Mouse (Mus musculus) embryo, embryonic 10 days (tissue): ENCODE results near the gene Ift172.
A peak's percentile ranks its signal among the peaks of the same experiment; 100 is the strongest.

Experiments
- DNase-seq: peaks from one replicate; pipeline ENCODE4 v3.0.0-alpha.2; 2015; ENCODE audit warnings: low spot score

The Ift172 gene

DNA sequence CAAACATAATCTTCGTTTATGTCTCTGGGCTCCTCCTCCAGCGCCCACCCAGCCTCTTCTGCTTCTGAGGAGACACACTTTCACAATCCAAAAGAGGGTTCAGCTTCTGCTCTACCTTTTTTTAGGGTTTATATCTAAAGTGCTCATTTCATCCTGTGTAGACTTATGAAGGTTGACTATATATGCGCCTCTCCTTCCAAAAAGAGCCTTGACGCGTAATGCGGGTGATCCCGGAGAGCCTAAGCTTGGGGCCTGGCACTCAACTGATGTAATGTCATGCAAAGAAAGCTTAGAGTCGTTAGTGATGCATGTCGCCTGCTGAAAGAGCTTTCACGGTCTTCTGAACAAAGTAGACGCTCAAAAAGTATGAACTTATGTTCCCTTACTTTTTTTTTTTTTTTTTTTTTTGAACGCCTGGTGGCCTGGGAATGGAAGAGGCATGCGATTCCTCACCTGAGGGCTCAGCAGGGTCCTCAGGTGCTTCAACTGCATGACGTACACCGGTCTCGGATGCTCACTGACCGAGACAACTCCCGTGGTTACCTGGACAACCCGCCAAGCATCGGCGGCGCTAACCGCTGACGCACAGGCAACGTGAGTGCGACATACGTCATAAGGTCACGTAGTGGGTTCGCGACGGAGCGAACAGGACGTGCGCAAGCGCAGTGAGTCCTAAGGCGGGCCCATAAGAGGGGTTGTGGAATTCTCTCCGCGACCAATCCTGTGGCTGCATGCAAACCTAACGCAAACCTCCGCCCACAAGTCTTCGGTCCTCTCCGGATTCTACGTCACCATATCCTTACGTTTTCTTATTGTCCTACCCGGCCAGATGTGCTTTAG lies at the start of gene Ift172:
Gene Ift172, minus strand, starts transcription at position 596 of the 840 bp plus-strand sequence.
- DNase-seq: peak; percentile 100

DNA sequence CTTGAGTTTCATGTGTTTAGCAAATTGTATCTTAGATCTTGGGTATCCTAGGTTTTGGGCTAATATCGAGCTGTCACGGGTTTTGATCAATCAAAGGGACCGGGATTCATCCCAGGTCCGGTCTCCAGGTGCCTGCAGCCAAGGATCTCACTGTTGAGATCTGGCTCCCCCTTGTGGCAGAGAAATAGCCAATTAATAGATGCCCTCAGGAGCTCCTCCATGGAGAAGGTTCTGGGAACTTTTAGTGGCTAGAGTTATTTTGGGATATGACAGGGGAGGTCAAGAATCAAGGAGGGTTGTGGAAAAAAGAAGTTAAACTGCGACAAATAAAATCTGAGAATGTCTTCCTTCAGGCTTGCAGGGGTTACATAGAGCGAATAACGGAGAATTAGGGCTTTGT lies 37.3 kb upstream of the Ift172 start:
- DNase-seq: peak; percentile 84

DNA sequence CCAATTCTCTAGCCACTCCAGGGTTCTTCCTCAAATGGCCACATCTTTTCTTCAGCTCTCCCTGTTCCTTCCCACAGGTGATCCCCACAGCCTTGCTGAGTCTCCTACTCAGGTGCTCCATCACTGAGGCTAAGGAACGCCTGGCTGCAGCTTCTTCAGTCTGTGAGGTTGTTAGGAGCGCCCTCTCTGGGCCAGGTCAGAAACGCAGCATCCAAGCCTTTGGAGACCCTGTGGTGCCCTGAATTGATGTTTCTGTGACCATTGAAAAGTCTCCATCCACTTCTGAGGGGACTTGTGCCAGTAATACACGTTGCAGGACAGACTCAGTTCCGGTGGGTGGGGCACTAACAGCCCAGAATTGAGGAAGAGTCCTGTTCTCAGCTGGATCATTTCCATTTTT lies 35.9 kb upstream of the Ift172 start:
- peak; percentile 31 for DNase-seq

DNA sequence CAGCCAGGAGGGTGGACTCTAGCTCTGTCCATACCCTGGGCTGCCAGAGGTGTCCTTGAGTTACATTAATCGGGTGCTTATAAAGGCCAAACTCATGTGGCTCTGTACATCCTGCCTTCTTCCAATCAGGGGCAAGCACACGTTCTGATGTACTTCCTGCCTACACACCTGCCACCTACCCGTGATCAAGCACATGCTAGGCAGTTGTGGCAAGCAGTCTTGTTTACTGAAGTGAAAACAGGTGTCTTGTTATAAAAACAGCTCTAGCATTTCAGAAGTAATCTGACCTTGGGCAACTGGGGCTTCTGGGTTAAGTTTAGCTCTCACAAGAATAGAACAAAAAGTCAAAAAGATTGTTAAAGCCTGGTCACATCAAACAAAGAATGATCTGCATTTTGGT lies 33.2 kb upstream of the Ift172 start:
- DNase-seq: no peak

DNA sequence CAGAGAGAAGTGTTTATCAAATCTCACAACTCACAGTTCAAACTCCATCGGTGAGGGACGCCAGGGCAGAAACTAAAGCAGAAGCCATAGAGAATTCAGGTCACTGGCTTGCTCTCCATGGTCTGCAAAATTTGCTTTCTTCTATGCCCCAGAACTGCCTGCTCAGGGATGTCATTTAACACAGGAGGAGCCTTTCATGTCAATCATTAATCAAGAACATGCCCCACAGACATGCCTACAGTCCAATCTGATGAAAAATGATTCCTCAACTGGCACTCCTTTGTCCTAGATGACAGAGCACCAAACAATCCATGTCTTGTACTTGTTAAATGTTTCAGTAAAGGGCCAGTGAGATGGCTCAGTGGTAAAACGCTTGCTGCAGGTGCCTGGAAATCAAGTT lies 31.9 kb upstream of the Ift172 start:
- DNase-seq: no peak

DNA sequence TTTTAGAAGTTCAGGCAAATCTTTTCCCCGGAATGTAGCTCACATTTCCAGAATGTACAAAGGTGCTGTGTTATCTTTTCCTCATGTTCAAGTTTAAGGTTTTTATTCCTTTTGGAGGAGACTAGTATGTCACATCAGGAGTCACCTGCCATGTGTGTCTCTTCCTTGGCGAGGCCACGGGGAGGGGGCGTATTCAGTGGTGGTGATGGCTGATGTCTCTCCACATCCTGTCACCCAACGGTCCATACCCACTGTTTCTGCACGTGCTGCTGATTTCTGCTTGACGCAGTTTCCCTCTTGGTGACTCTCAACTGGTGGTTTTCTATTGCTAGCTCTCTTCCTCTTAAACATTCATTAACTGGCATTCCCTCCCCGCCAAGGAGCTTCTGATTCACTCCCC lies 21.9 kb upstream of the Ift172 start:
- DNase-seq: no peak

DNA sequence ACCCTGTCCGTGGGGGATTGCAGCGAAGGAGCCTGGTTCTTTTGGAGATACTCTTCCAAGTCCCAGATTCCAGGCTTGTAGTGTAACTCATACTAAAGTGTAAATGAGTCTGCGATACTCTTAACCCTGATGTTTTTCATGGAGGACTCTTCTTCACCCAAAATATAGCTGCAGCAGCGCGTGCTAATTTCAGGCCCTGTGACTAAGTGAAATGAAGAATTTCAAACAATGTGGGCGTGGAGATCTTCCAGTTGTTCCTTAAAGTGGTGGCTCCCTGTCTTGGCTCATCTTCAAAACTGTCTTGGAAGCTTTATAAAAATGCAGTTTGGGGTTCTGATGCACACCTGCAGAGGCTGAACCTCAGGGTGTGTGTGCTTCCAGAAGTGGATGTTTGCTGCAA lies 12.2 kb upstream of the Ift172 start:
- DNase-seq: no peak

DNA sequence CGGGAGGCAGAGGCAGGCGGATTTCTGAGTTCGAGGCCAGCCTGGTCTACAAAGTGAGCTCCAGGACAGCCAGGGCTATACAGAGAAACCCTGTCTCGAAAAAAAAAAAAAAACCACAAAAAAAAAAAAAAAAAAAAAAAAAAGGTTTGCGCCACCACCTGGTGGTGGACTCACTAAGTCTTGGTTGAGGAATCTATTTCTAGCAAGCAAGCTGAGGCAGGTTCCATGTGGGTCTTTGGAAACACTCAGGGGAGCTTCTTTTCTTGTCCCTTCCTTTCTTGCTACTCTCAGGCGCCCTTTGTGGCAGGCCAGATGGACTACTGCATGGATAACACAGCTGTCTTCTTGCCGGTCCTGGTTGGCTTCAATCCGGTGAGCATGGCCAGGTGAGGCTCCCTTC lies 10.9 kb upstream of the Ift172 start:
- no peak for DNase-seq

DNA sequence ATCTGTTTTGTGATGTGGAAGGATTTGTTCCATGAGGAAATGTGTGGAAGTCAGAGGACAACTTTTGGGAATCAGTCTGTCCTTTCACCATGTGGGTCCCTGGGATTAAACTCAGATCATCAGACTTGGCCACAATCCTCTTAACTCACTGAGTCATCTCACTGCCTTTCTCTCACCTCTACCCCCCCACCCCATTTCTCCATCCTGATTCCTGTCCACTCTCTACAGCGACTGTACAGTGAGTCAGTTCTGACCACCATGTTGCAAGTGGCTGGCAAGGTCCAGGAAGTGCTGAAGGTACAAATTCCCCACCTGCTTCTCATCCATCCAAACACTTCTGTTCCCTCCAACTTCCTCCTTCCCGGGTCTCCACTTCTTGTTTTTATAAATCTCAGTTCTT lies 7.6 kb upstream of the Ift172 start:
- no peak for DNase-seq

DNA sequence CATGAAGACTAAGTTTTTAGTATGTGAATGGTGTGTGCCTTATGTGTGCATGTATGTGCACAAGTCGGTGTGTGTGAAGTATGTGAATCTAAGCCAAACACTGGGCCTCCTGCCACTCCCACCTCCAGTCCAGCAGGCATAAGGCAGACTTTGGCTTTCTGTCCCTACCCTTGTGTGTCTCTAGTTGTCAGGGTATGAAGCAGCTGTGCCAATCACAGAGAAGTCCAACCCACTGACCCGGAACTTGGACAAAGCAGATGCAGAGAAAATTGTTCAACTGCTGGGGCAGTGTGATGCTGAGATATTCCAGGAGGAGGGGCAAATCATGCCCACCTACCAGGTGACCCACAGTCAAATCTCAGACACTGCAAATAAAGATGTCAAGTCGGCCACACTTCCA lies 7.1 kb upstream of the Ift172 start:
- DNase-seq: no peak

DNA sequence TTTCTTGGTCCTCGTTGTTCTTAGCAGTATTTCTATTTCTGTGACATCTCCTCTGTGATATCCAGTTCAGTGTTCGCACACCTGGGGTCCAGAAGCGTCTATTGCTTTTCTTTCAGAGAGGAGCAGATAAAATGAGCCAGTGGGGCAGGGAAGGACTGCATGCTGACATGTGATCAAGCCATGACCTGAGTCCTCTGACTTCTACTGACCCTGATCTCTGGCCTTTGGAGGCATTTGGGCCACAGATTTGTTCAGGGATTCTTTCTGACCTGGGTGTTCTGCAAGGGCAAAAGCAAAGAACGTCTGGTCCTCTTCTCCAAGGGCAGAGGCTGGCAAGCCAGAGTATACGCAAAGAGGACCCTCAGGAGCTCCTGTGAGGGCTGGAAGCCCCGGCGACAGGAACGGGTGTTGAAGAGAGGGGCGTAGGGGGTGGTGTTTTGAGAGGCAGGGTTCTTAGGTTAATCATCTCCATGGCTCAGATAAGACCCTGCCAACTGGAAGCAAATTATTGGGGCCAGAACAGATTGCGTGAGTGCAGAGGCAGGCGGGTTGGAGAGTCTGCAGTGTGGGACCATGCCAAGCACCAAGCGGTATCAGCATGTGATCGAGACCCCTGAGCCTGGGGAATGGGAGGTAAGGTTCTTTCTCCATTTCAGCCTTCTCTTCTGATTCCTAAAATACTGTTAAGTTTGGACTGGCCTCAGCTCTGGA lies 6.3 kb upstream of the Ift172 start, which contains the start of gene Gckr:
Gene Gckr, plus strand, starts transcription at position 397 of the 711 bp plus-strand sequence.
- no peak for DNase-seq

DNA sequence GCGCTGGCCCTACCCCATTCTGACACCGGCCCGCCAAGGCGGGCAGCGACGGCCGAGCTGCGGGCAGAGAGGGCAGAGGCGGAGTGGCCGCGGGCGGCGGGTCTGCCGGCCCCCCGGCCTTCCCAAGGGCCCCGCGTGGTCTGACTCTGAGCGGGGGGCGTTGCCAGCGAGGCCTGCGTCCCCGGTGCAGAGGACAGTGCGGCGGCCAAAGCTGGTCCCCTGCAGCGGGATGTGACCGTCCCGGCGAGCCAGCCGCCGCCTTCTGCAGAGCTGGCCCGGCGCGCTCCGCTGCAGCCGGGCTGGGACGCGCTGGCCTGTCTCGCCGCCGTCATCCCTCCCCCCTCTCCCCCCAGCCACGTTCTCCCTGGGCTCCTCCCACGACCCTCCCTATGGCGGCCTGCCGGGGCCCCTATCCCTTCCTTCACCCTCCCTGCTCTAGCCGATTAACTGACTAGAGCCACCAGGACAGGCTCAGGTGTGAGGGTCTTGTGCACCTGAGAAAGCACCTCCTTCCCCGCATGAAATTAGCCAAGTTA lies 4.8 kb upstream of the Ift172 start, which contains the start of gene Fndc4:
Gene Fndc4, minus strand, starts transcription at position 475 of the 536 bp plus-strand sequence.
- DNase-seq: peak; percentile 69

DNA sequence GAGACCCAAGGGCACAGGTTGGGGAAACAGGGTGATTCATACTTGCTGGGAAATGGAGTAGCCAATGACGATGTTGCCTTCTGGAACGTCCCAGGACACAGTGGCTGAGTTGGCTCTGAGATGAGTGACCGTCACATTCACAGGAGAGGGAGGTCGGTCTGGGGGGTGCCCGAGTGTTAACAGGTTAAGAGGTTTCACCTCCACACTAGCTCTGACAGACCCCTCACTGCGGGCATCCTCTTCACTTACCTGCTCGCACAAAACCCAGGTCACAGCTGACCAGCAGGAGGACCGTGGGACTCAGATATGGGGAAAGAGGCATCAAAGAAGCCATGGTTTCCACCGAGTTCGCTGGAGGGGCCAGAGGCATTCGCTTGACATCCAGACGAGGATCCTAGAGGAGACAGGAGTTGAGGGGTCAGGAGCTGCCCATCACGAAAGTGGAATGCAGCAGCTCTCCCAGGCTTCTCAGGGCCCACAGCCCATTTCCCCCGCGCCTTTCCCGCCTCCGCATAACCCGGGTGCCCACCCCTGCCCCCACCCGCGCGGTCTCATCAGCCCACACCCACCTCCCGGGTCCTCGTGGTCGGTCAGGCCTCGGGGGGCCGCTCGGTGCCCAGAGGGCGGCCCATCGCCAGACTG lies 4.2 kb upstream of the Ift172 start:
- DNase-seq: peak; percentile 29

DNA sequence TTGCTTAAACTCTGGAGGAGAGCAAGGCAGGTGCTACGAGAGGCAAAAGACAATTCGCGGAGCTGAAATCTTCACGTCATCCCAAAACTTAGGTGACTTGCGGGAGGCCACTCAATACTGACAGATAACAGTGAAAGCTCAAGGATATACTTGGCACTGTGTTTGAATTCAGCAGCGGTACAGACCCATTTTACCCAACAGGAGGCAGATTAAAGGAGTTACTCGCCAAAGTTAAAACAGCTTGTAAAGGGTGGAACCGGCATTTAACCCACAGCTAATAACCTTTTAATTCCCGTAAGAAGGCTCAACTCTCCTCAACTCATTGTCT lies 409 bp upstream of the Ift172 start:
- no peak for DNase-seq

DNA sequence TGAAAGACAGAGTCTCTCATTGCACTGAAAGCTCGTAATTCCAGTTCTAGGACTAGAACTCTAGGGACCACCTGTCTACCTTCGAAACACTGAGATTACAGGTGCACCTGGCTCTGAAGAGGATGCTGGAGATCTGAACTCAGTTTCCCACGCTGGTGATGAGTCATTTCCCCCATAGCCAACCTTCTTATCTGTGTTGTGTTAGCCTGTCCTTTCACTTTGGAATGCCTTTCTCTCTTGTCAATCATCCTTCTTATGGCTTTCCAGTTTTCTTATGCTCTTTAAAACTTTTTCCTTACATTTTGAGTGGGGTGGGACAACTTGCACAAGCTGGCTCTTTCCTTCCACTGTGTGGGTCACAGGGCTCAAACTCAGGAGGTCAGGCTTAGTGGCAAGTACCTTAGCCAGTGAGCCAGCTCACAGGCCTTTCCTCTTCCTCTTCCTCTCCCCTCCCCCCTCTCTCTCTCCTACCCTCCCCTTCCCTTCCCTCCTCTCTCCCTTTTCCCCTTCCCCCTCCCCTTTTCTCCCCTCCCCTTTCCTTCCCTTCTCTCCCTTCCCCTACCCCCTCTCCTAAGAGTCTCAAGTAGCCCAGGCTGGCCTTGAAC lies 1.2 kb downstream of the Ift172 start:
- no peak for DNase-seq

DNA sequence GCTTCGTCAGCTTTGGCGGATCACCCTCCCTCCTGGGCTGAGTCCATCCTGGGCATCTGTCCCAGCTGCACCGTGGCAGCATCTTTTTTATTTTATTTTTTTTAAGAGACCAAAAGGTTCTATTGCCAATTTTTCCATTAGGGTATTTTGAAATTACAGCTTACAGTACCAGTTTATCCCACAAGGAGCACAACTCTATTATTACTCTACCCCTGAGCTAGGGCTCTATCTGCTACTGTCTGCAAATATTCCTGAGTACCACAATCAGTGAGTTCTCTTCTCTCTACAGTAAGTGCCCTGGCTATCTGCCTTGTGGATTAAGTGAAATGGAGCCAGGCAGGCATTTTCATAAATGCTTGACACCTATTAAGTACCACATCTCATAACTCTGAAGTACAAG lies 2.3 kb downstream of the Ift172 start:
- DNase-seq: no peak

DNA sequence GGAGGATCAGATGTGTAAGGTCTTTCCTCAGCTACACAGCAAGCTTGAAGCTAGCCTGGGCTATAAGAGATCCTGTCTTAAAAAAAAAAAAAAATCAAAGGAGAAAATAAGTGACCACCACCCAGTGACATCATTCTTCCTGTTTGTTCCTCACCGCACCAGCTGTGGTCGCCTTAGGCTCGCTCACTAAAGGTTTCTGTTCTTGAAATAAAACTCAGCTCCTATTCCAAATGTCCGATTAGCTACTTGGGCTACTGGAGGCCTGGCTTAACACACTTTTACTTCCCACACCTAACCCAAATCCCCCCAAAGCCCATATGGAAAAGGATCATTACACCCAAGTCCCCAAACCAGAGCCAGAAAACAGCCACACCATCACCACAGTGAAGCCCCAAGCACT lies 2.7 kb downstream of the Ift172 start:
- DNase-seq: no peak

DNA sequence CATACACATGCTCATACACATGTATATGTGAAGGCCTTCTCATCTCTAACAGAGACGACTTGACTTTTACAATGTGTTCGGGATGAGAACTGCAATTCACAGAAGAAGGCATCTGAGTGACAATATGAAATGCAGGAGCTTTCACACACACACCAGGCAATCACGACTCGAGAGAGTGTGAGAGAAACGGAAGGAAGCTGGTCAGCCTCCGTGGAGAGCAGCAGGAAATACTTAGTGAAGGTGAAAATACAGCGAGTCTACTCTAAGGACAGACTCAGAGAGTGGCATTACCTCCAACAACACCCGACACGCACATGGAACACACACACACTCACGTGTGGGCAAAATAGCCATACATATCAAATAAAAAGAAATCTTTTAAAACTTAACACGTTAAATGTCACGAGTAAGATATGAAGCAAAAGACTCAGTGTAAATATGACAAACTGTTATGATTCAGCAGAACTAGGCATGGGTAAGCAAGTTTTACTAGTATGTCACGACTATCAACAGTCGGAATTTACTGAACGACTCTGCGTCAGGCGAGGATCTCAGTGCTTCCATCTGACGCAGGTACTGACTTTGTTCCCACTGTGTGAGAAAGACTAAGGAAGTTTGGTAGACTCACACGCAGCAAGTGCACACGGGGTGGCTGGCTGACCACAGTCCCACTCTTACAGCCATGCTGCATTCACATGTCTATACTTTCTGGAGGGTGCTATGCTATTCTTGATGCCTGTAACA lies 11.5 kb downstream of the Ift172 start:
- no peak for DNase-seq

DNA sequence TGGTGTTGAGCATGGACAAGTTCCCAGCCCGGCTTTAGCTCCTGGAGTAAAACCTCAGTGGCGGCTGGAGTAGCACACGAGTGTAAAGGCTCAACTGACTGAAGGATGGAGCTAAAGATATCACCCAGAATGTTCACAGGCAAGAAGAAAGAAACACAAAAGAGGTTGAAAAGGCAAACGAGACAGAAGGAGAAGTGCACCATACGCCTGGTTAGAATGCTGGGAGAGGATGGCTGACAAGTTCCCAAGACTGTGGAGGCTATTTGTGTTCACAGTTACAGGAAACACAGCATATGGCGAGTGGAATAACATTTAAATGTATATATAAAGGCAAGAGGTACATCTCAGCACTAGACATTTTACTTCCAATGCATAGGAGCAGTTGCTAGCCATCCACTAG lies 17.9 kb downstream of the Ift172 start:
- DNase-seq: no peak

DNA sequence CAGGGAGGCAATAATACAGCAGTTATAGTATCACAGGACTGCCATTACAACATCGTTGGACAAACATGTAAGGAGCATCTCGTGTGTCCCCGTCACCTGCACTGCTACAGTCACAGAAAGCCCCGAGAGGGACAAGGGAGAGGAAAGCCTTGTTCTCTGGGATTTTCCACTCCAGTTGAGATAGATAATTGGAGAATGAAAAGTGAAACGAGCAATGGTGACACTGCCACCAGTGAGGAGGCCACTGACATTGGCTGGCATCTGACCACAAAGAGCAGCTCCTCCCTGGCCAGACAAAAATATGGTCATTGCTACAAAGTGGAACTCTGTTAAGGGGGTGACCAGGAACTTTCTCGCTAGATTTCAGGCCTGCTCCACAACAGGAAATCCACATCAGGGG lies 23.2 kb downstream of the Ift172 start:
- DNase-seq: no peak

DNA sequence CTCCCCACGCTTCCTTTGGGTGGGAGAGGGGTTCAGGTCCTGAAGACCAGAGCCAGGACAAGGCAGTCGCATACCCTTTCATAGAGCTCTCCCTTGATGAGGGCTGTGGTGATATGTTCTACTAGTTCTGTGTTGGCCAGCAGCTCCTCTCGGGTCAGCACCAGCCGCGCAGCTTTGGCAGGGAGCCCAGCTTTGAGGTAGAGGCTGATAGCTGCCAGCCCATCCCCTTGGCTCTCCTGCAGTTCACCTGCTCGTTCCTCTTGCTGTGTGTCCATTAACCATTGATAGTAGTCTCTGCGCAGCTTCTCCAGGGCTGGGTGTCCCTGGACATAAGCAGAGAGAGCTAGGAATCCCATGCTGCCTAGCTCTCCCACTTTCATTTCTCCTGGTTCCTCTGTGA lies 24.8 kb downstream of the Ift172 start:
- no peak for DNase-seq

DNA sequence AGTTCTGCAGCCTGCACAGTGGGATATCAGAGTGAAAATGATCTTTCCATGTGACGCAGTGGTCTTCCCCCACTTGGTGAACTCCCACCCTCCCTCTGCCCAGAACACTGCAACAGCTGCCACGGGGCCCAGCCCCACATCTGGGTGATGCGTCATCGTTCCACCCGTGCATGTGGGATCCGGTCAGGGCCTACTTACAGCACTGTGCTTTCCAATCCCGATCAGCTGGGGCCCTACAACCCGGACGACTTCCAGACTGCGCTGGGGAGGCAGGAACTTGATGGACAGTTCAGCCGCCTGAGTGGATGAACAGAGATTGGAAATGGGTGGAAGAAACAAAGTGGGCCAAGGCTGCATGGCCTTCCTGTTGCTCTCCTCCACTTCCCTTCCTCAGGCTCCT lies 33.3 kb downstream of the Ift172 start:
- no peak for DNase-seq
